Mouse (Mus musculus): Measurements from ENCODE around the gene Rfwd3. TPM values are rescaled to one million over a fixed set of nuclear protein-coding genes. Genes with fewer than 3 reads are reported as not detected.

Gene Rfwd3
- total RNA-seq, 2 experiments from 2014 or later = 18.6 to 18.7 TPM

Other genes starting within 250 kb of the Rfwd3 start
- not detected for gene Exosc6, start 243.9 kb downstream of the Rfwd3 start, total RNA-seq (2021)
- gene Clec18a, start 207.8 kb downstream of the Rfwd3 start, total RNA-seq (2021) = 1 to 10 TPM; 1.4 to 2.4 TPM
- 10 to 100 TPM; 43.0 to 49.6 TPM for gene Pdpr, start 205.6 kb downstream of the Rfwd3 start, total RNA-seq (2021)
- gene Glg1, start 41.0 kb downstream of the Rfwd3 start, total RNA-seq (2021) = 10 to 100 TPM; 90.1 to 92.8 TPM
- gene Mlkl, start 38.0 kb upstream of the Rfwd3 start, total RNA-seq (2021) = 1 to 10 TPM; 2.9 to 3.1 TPM
- gene Fa2h, start 93.6 kb upstream of the Rfwd3 start, total RNA-seq (2021) = 1 to 10 TPM; 3.9 to 4.2 TPM
- gene Wdr59, start 221.9 kb upstream of the Rfwd3 start, total RNA-seq (2021) = 10 to 100 TPM; 13.0 to 13.3 TPM
- gene Znrf1, start 235.9 kb upstream of the Rfwd3 start, total RNA-seq (2021) = 10 to 100 TPM; 69.2 to 70.8 TPM